Mouse (Mus musculus): ENCODE results near the gene Grb10. TPM values are rescaled to one million over a fixed set of nuclear protein-coding genes. Genes with fewer than 3 reads are reported as not detected.
A peak's percentile ranks its signal among the peaks of the same experiment; 100 is the strongest.

Gene Grb10
- polyA plus RNA-seq, 1 experiment from 2014 or later, result 52.8 TPM

GRCm38 (mm10) chr11:11998881-11999280, 39.6 kb downstream of the Grb10 start:
- POLR2A ChIA-PET, result no interaction called here
- in situ Hi-C loops (cut with MboI; ENCODE audit: low pct_unique_long_range_greater_than_20kb), result loop anchor here (25.0 kb wide), 1 partner anchor 437 kb away; no protein-coding TSS in a partner anchor
- no peak for ATAC-seq
- no peaks in the 10 kb centered on the region for H3K27me3 ChIP-seq
- no peak for DNase-seq (ENCODE audit: low read depth, low spot score)
- CTCF ChIA-PET, result no interaction called here
- no peak for TF ChIP-seq CTCF (IDR thresholded peaks at IDR 0.05)

DNA sequence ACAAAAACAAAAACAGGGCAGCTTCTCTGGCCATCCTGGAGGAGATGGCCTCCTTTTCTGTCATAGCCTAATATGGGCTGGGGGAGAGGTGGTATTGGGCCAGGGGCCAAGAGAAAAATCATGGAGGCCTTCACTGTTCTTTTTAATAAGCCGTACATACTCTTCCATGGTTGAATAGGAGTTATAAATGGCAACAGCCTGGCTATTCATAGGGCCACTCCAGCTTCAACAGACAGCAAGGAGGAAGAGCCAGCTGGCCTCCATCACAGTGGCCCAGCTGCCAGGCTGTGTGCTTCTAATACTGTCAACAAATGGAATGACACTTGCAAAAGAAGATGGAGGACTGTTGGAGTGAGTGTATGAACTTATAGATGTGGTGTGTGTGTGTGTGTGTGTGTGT, 41.4 kb downstream of the Grb10 start:
- CTCF ChIA-PET, result interaction anchor here (1.1 to 1.5 kb wide), 5 partner anchors 12 to 209 kb away, joined by 3 to 4 read pairs (median 4); no protein-coding TSS in a partner anchor
- in situ Hi-C loops (cut with MboI; ENCODE audit: low pct_unique_long_range_greater_than_20kb), result loop anchor here (25.0 kb wide), 1 partner anchor 435 kb away; no protein-coding TSS in a partner anchor
- no peak for TF ChIP-seq CTCF (IDR thresholded peaks at IDR 0.05)
- no peaks in the 10 kb centered on the region for H3K27me3 ChIP-seq
- POLR2A ChIA-PET, result no interaction called here
- DNase-seq (ENCODE audit: low read depth, low spot score) (no peak), ATAC-seq (no peak)

- in situ Hi-C loops (cut with MboI; ENCODE audit: low pct_unique_long_range_greater_than_20kb), result loop anchor here (25.0 kb wide), 1 partner anchor 433 kb away; no protein-coding TSS in a partner anchor
- H3K27me3 ChIP-seq, result no peaks in the 10 kb centered on the region
- ChIA-PET POLR2A (no interaction called here), CTCF (interaction anchor here (0.8 to 1.7 kb wide), 2 partner anchors 20 to 21 kb away, joined by 3 to 4 read pairs; no protein-coding TSS in a partner anchor)
- ATAC-seq (no peak), DNase-seq (ENCODE audit: low read depth, low spot score) (no peak)
- no peak for TF ChIP-seq CTCF (IDR thresholded peaks at IDR 0.05)
Observed at GRCm38 (mm10) chr11:11995371-11995770, 43.1 kb downstream of the Grb10 start.

- no peaks in the 10 kb centered on the region for H3K27me3 ChIP-seq
- ChIA-PET CTCF (no interaction called here), POLR2A (interaction anchor here (0.5 kb wide), 1 partner anchor 419 kb away, joined by 3 read pairs; no protein-coding TSS in a partner anchor)
- DNase-seq (ENCODE audit: low read depth, low spot score) (no peak), ATAC-seq (no peak)
- in situ Hi-C loops (cut with MboI; ENCODE audit: low pct_unique_long_range_greater_than_20kb), result loop anchor here (25.0 kb wide), 1 partner anchor 432 kb away; no protein-coding TSS in a partner anchor
- TF ChIP-seq CTCF (IDR thresholded peaks at IDR 0.05), result no peak
Observed at GRCm38 (mm10) chr11:11993807-11994206, 44.7 kb downstream of the Grb10 start.

DNA sequence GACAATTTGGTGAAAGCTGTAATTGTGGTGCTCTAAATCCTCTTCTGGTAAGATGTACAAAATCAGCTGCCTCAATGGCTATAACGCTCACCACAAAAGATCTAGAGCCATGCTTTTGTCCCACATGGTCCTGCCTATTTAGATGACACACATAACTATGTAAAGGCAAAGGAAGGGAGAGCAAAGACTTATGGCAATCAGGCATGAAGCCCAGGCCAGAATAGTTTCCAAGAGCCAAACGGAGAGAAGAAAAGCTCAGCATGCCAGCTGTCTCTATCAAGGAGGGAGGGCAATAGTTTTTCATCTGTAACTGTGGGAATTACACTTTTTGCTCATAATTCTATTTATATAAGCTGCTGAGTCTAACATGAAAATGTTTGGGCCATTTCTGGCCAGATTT, 45.3 kb downstream of the Grb10 start:
- in situ Hi-C loops (cut with MboI; ENCODE audit: low pct_unique_long_range_greater_than_20kb), result loop anchor here (25.0 kb wide), 1 partner anchor 431 kb away; no protein-coding TSS in a partner anchor
- H3K27me3 ChIP-seq, result no peaks in the 10 kb centered on the region
- ATAC-seq (no peak), DNase-seq (ENCODE audit: low read depth, low spot score) (no peak)
- ChIA-PET POLR2A (no interaction called here), CTCF (interaction anchor here (1.6 kb wide), 1 partner anchor 13 kb away, joined by 3 read pairs; no protein-coding TSS in a partner anchor)
- no peak for TF ChIP-seq CTCF (IDR thresholded peaks at IDR 0.05)

DNA sequence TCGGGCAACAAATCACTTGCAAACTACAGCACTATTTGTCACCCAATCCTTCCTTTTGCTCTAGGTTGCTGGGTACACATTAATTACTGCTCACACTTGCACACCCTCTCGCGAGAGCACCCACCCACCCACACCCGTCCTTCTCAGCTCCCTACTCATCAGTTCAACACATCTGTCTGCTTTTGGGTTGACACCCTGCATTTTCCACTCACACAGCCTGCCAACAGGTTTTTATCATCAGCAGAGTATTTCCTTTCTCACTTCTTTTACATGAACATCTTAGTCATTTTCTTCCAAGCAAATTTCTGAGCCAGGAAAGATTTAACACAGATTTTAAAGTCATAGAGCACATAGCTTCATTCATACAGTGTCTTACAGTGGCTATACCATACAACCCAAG, 48.6 kb downstream of the Grb10 start:
- TF ChIP-seq CTCF (IDR thresholded peaks at IDR 0.05), result no peak
- POLR2A ChIA-PET, result no interaction called here
- no peaks in the 10 kb centered on the region for H3K27me3 ChIP-seq
- ATAC-seq (no peak), DNase-seq (ENCODE audit: low read depth, low spot score) (no peak)
- in situ Hi-C loops (cut with MboI; ENCODE audit: low pct_unique_long_range_greater_than_20kb), result loop anchor here (25.0 kb wide), 1 partner anchor 428 kb away; no protein-coding TSS in a partner anchor
- CTCF ChIA-PET, result no interaction called here

GRCm38 (mm10) chr11:11987233-11987632, 51.2 kb downstream of the Grb10 start:
- ATAC-seq, result no peak
- no peak for DNase-seq (ENCODE audit: low read depth, low spot score)
- ChIA-PET CTCF (interaction anchor here (1.1 kb wide), 1 partner anchor 13 kb away, joined by 3 read pairs; no protein-coding TSS in a partner anchor), POLR2A (no interaction called here)
- no peak for TF ChIP-seq CTCF (IDR thresholded peaks at IDR 0.05)
- in situ Hi-C loops (cut with MboI; ENCODE audit: low pct_unique_long_range_greater_than_20kb), result loop anchor here (25.0 kb wide), 1 partner anchor 425 kb away; no protein-coding TSS in a partner anchor
- no peaks in the 10 kb centered on the region for H3K27me3 ChIP-seq

DNA sequence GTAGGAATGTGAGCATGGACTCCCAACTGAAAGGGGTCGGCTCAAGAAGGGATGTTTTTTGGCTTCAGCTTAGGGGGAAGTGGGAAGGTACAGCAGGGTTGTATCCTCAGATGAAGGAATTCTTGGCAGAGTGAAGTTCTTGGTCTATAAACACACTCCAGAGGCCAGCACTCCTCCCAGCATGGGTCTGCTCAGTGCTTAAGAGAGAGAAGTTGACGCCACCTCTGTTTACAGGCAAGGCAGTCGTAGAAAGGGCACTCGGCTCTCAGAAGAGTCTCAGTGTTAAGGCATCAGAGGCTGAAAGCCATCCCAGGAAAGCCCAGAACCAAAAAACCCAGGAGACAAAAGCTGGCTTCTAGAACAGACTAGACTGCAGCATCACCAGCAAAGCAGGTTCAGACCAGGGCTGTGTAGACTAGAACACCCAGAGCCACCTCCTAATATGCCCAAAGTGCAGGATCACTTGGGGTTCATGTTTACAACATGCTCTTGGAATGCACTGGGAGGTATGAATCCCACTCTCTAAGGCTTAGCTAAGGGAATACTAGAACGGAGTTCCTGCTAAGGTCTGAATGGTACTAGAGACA, 59.8 kb downstream of the Grb10 start:
- CTCF ChIA-PET, result interaction anchor here (0.7 kb wide), 1 partner anchor 14 kb away, joined by 3 read pairs; no protein-coding TSS in a partner anchor
- DNase-seq (ENCODE audit: low read depth, low spot score) (no peak), ATAC-seq (no peak)
- POLR2A ChIA-PET, result no interaction called here
- in situ Hi-C loops (cut with MboI; ENCODE audit: low pct_unique_long_range_greater_than_20kb), result loop anchor here (25.0 kb wide), 1 partner anchor 416 kb away; no protein-coding TSS in a partner anchor
- no peak for TF ChIP-seq CTCF (IDR thresholded peaks at IDR 0.05)
- no peaks in the 10 kb centered on the region for H3K27me3 ChIP-seq

DNA sequence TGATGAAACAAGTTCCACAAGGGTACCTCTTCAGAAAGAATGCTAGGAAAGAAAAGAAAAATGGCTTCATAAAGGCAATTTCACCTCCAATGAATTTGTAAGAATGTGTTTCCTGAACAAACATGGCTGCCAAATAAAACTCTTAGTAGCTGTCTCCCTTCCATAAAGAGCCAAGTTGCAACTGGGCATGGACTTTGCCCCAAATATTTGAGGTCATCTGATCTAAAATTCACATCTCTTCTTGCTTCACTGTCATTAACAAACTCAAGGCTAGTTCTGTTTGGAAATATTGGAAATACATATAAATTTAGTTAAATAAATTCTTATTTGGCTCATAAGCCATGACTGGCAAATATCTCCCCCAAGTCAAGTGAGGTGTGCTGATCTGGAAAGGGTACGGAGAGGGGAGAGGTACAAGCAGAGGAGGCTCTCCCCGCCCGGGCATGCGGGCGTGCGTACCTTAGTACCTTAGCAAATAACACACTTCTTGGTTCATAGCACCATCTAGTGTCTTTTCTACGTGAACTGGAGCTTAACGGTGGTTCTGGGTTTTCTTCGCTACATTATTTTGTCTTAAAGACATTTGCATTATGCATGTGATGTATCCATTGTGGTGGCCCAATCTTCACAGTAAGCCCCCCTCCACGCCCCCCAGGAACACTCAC, 63.8 kb downstream of the Grb10 start:
- DNase-seq (ENCODE audit: low read depth, low spot score) (no peak), ATAC-seq (no peak)
- no peaks in the 10 kb centered on the region for H3K27me3 ChIP-seq
- CTCF ChIA-PET, result interaction anchor here (0.6 to 8.5 kb wide), 17 partner anchors 11 to 418 kb away, joined by 3 to 99 read pairs (median 3); partner anchors contain the start of gene Fignl1
- in situ Hi-C loops (cut with MboI; ENCODE audit: low pct_unique_long_range_greater_than_20kb), result loop anchor here (5.0 to 25.0 kb wide), 2 partner anchors 162 to 412 kb away; no protein-coding TSS in a partner anchor
- TF ChIP-seq CTCF (IDR thresholded peaks at IDR 0.05), result peak; percentile 57
- POLR2A ChIA-PET, result interaction anchor here (0.7 kb wide), 1 partner anchor 424 kb away, joined by 3 read pairs; no protein-coding TSS in a partner anchor

- DNase-seq (ENCODE audit: low read depth, low spot score), result no peak
- TF ChIP-seq CTCF (IDR thresholded peaks at IDR 0.05), result peak; percentile 96
- peak; percentile 52 for ATAC-seq
- ChIA-PET CTCF (interaction anchor here (0.6 to 8.5 kb wide), 19 partner anchors 8 to 417 kb away, joined by 3 to 99 read pairs (median 3); partner anchors contain the start of gene Fignl1), POLR2A (interaction anchor here (0.7 kb wide), 1 partner anchor 422 kb away, joined by 3 read pairs; no protein-coding TSS in a partner anchor)
- in situ Hi-C loops (cut with MboI; ENCODE audit: low pct_unique_long_range_greater_than_20kb), result loop anchor here (5.0 kb wide), 1 partner anchor 161 kb away; no protein-coding TSS in a partner anchor
- H3K27me3 ChIP-seq, result no peaks in the 10 kb centered on the region
Observed at GRCm38 (mm10) chr11:11973366-11974014, 65.0 kb downstream of the Grb10 start.

Measured in Patski (cell line).